Mouse (Mus musculus): Measurements from ENCODE around the gene Ybey. TPM values are rescaled to one million over a fixed set of nuclear protein-coding genes. Genes with fewer than 3 reads are reported as not detected.

The Ybey gene
- total and polyA plus RNA-seq, 2 experiments from 2014 or later: 4.1 to 7.3 TPM

DNA sequence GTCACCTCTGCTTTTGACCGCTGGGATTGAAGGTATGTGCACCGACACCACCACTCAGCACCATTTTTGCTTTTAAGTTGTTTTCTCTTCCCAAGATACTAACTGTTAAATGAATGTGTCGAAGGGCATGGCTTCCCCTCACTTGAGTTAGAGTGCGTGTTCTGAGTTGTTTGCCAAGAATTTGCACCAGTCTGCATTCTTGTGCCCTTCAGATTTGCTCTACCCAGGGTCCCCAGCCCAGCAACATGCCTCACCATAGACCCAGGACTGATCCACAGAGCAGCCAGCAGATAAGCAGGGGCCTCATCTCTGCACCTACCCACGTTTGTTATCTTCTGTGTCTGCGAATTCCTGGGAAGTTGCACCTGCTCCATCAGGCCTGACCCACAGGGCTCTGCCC lies 12.6 kb upstream of the Ybey start:
- TF ChIP-seq CTCF (IDR thresholded peaks at IDR 0.05): no peak

DNA sequence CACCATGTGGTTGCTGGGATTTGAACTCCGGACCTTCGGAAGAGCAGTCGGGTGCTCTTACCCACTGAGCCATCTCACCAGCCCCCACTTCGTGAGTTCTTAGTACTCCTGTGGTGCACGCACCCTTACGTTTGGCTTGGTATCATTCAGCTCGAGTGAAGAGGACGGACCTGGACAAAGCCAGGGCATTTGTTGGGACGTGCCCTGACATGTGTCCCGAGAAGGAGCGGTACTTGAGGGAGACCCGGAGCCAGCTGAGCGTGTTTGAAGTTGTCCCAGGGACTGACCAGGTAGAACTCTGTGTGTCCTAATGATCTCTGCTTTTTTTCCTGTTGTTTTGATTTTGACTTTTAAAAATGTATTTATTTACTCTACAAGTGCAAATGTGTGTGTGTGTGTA lies 11.9 kb upstream of the Ybey start:
- Histone ChIP-seq H3K4me3 (ENCODE audit: low read depth, low read length) (no peak overlapping the region), H3K9ac (replicated peaks; ENCODE audit: low read length, poor library complexity, severe bottlenecking) (no peak overlapping the region), H3K36me3 (ENCODE audit: insufficient read depth, low read length) (peaks cover 72% of the 10 kb centered on the region), H3K9me3 (ENCODE audit: low read length) (no peaks in the 10 kb centered on the region), H3K27me3 (ENCODE audit: insufficient read depth, low read length) (no peaks in the 10 kb centered on the region), H3K4me1 (ENCODE audit: insufficient read depth, low read length) (no peaks in the 10 kb centered on the region), H3K27ac (ENCODE audit: low read depth, low read length) (no peak overlapping the region), H3K4me2 (ENCODE audit: low read depth, low read length, poor library complexity, severe bottlenecking) (no peak overlapping the region)
- no peak for DNase-seq (ENCODE audit: low spot score)
- 96% methylated on average over 12 of the region's 13 CpGs for WGBS
- no peak for TF ChIP-seq CTCF (IDR thresholded peaks at IDR 0.05)
- no peak for ATAC-seq (ENCODE audit: low FRiP score)

More for the DNA sequence above, 12.6 kb upstream of the Ybey start:
- WGBS: 97% methylated on average over 6 of the region's 6 CpGs
- Histone ChIP-seq H3K4me3 (ENCODE audit: low read depth, low read length) (no peak overlapping the region), H3K9ac (replicated peaks; ENCODE audit: low read length, poor library complexity, severe bottlenecking) (no peak overlapping the region), H3K4me1 (ENCODE audit: insufficient read depth, low read length) (no peaks in the 10 kb centered on the region), H3K27ac (ENCODE audit: low read depth, low read length) (no peak overlapping the region), H3K36me3 (ENCODE audit: insufficient read depth, low read length) (peaks cover 77% of the 10 kb centered on the region), H3K27me3 (ENCODE audit: insufficient read depth, low read length) (no peaks in the 10 kb centered on the region), H3K4me2 (ENCODE audit: low read depth, low read length, poor library complexity, severe bottlenecking) (no peak overlapping the region), H3K9me3 (ENCODE audit: low read length) (no peaks in the 10 kb centered on the region)
- no peak for DNase-seq (ENCODE audit: low spot score)
- ATAC-seq (ENCODE audit: low FRiP score): no peak

DNA sequence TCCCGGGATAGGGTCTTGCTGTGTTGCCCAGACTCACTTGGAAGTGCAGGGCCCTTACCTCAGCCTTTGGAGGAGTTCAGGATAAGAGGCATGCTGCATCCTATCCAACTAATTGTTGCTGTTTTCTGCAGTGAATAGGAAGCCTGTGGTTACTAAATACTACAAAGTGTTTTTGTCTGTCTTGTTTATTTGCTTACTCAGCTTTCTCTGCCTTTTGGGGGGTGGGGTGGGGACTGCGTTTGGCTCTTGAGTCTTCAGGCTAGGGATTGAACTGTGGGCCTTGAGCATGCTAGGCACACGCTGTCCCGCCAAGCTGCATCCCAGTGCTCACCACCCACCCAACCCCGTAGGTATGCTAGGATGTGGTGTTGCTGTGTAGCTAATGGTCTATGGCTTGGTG lies 4.8 kb upstream of the Ybey start:
- DNase-seq (ENCODE audit: low spot score) (no peak), ATAC-seq (ENCODE audit: low FRiP score) (no peak)
- Histone ChIP-seq H3K9me3 (ENCODE audit: low read length) (no peaks in the 10 kb centered on the region), H3K27ac (ENCODE audit: low read depth, low read length) (no peak overlapping the region), H3K9ac (replicated peaks; ENCODE audit: low read length, poor library complexity, severe bottlenecking) (no peak overlapping the region), H3K4me1 (ENCODE audit: insufficient read depth, low read length) (no peaks in the 10 kb centered on the region), H3K27me3 (ENCODE audit: insufficient read depth, low read length) (no peaks in the 10 kb centered on the region), H3K4me3 (ENCODE audit: low read depth, low read length) (no peak overlapping the region), H3K4me2 (ENCODE audit: low read depth, low read length, poor library complexity, severe bottlenecking) (no peak overlapping the region), H3K36me3 (ENCODE audit: insufficient read depth, low read length) (peaks cover 51% of the 10 kb centered on the region)
- no peak for TF ChIP-seq CTCF (IDR thresholded peaks at IDR 0.05)
- WGBS: 94% methylated on average over 5 of the region's 5 CpGs

DNA sequence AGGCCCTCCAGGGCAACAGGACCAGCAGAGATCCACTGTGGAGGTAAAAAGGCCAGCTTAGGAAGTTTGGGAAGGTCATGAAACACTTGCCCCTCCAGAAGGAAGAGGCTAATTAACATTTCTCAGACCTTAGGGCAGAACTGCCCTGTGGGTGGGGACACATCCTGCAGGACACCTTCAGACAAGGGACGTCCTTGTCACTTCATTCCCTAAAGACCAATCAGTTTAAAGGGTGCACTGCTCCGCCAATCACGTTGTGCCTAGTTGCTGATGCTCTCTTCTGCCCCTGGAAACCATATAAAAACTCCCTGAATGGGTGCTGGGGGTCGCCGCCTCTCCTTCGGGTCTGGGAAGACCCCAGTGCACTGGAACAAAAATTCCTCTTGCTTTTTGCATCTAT lies 6.2 kb downstream of the Ybey start:
- H3K4me3 ChIP-seq (ENCODE audit: low read depth, low read length): no peak overlapping the region
- no peak overlapping the region for H3K27ac ChIP-seq (ENCODE audit: low read depth, low read length)
- H3K9me3 ChIP-seq (ENCODE audit: low read length): no peaks in the 10 kb centered on the region
- DNase-seq (ENCODE audit: low spot score) (no peak), ATAC-seq (ENCODE audit: low FRiP score) (no peak)
- H3K27me3 ChIP-seq (ENCODE audit: insufficient read depth, low read length): no peaks in the 10 kb centered on the region
- H3K9ac ChIP-seq (replicated peaks; ENCODE audit: low read length, poor library complexity, severe bottlenecking): no peak overlapping the region
- H3K36me3 ChIP-seq (ENCODE audit: insufficient read depth, low read length): peaks cover 7% of the 10 kb centered on the region
- TF ChIP-seq CTCF (IDR thresholded peaks at IDR 0.05): no peak
- WGBS: 96% methylated on average over 6 of the region's 6 CpGs
- H3K4me2 ChIP-seq (ENCODE audit: low read depth, low read length, poor library complexity, severe bottlenecking): no peak overlapping the region
- peaks cover 2% of the 10 kb centered on the region; the same call in 1 of the 2 replicates for H3K4me1 ChIP-seq (ENCODE audit: insufficient read depth, low read length)

DNA sequence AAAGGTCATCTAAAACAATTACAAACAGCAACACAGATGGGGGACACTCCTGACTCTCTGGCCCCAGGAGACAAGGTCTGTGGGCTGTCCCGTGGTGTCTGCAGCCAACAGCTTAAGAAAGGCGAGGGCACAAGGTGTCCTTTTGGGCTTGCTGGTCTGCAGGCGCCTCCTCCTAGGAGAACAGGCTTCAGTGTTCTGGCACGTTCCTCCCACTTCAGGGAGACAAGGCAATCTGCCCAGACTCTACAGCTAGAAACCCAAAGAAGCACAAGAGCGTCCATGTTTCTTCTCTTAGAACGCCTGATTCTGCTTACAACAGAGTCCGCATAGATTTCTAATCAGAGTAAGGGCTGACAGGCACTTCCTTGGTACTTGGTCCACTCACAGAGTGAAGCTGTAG lies 6.6 kb downstream of the Ybey start:
- no peak for ATAC-seq (ENCODE audit: low FRiP score)

DNA sequence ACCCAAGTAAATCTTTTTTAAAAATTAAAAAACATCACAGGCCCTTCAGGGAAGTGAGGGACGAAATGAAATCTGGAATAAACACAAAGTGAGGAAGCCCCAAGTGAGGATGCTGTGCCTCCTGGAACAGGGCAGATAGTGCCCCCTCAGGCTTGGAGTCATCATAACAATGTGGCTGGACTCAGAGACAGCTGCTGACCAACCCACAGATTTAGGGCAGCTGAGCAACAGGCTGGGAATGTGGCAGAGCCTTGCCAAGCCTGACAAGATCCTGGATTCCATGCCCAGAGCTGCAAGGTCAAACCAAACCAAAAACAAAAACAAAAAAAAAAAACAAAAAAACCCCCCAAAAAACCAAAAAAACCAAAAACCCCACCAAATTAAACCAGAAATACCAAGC lies 7.7 kb downstream of the Ybey start:
- Histone ChIP-seq H3K9me3 (ENCODE audit: low read length) (no peaks in the 10 kb centered on the region), H3K27ac (ENCODE audit: low read depth, low read length) (no peak overlapping the region), H3K27me3 (ENCODE audit: insufficient read depth, low read length) (no peaks in the 10 kb centered on the region), H3K36me3 (ENCODE audit: insufficient read depth, low read length) (peaks cover 7% of the 10 kb centered on the region), H3K4me2 (ENCODE audit: low read depth, low read length, poor library complexity, severe bottlenecking) (no peak overlapping the region), H3K4me3 (ENCODE audit: low read depth, low read length) (no peak overlapping the region), H3K9ac (replicated peaks; ENCODE audit: low read length, poor library complexity, severe bottlenecking) (no peak overlapping the region), H3K4me1 (ENCODE audit: insufficient read depth, low read length) (no peaks in the 10 kb centered on the region)
- TF ChIP-seq CTCF (IDR thresholded peaks at IDR 0.05): no peak
- ATAC-seq (ENCODE audit: low FRiP score) (no peak), DNase-seq (ENCODE audit: low spot score) (no peak)
- 92% methylated on average over 1 of the region's 1 CpGs for WGBS

More for the DNA sequence above, 6.6 kb downstream of the Ybey start:
- WGBS: 92% methylated on average over 7 of the region's 7 CpGs
- H3K9ac ChIP-seq (replicated peaks; ENCODE audit: low read length, poor library complexity, severe bottlenecking): no peak overlapping the region
- H3K4me1 ChIP-seq (ENCODE audit: insufficient read depth, low read length): no peaks in the 10 kb centered on the region
- DNase-seq (ENCODE audit: low spot score): no peak
- no peak overlapping the region for H3K4me3 ChIP-seq (ENCODE audit: low read depth, low read length)
- H3K27ac ChIP-seq (ENCODE audit: low read depth, low read length): no peak overlapping the region
- no peaks in the 10 kb centered on the region for H3K9me3 ChIP-seq (ENCODE audit: low read length)
- TF ChIP-seq CTCF (IDR thresholded peaks at IDR 0.05): no peak
- H3K4me2 ChIP-seq (ENCODE audit: low read depth, low read length, poor library complexity, severe bottlenecking): no peak overlapping the region
- peaks cover 7% of the 10 kb centered on the region for H3K36me3 ChIP-seq (ENCODE audit: insufficient read depth, low read length)
- no peaks in the 10 kb centered on the region for H3K27me3 ChIP-seq (ENCODE audit: insufficient read depth, low read length)
